ENCODE assay signal across 8 mouse cellular contexts in genomic region chr2:26561351-26562016, GRCm38 (mm10). TPM values are rescaled to one million over a fixed set of nuclear protein-coding genes. Genes with fewer than 3 reads are reported as not detected.
A peak's percentile ranks its signal among the peaks of the same experiment; 100 is the strongest.
DNase-seq lines count a peak whose midpoint lies in the region; ATAC-seq lines count a peak whose summit lies in the region.

No protein-coding gene starts in this region.

- H3K27ac ChIP-seq in heart, embryonic 15.5 days = no peak overlapping the region
- no peak overlapping the region for H3K27ac ChIP-seq in midbrain, embryonic 13.5 days

- H3K36me3 ChIP-seq in heart, embryonic 15.5 days = no peaks in the 10 kb centered on the region
- H3K36me3 ChIP-seq in midbrain, embryonic 13.5 days = no peaks in the 10 kb centered on the region

- 37% methylated on average over 6 of the region's 6 CpGs for WGBS in heart, embryonic 15.5 days
- WGBS in midbrain, embryonic 13.5 days = 43% methylated on average over 6 of the region's 6 CpGs

- H3K27me3 ChIP-seq in heart, embryonic 15.5 days = no peaks in the 10 kb centered on the region
- H3K27me3 ChIP-seq in midbrain, embryonic 13.5 days = no peaks in the 10 kb centered on the region

- DNase-seq in right cerebral cortex, adult 18-20 months = peak; percentile 33
- no peak for DNase-seq in right cerebral cortex, postnatal 36 days (ENCODE audit: low spot score in 2 of 2)
- peak; percentile 89 for DNase-seq in embryo, embryonic 10 days (ENCODE audit: low spot score)
- peak; percentile 55 for DNase-seq in kidney, postnatal 10 days
- DNase-seq in ovary, postnatal 14 days (ENCODE audit: low spot score) = no peak
- DNase-seq in cerebellum, postnatal 36 days = no peak

- peaks cover 22% of the 10 kb centered on the region for H3K4me1 ChIP-seq in heart, embryonic 15.5 days (replicated peaks)
- H3K4me1 ChIP-seq in midbrain, embryonic 13.5 days (replicated peaks) = peaks cover 16% of the 10 kb centered on the region

- ATAC-seq in heart, embryonic 15.5 days (replicated peaks; ENCODE audit: insufficient number of reproducible peaks, insufficient read depth, low FRiP score, low read depth) = peak; percentile 56; the same call in 1 of the 2 replicates
- ATAC-seq in midbrain, embryonic 13.5 days = peak; percentile 81

- no peaks in the 10 kb centered on the region for H3K9me3 ChIP-seq in heart, embryonic 15.5 days (replicated peaks)
- no peaks in the 10 kb centered on the region for H3K9me3 ChIP-seq in midbrain, embryonic 13.5 days

- no peak overlapping the region for H3K4me3 ChIP-seq in heart, embryonic 15.5 days
- H3K4me3 ChIP-seq in midbrain, embryonic 13.5 days (replicated peaks) = no peak overlapping the region

- no peak overlapping the region for H3K9ac ChIP-seq in heart, embryonic 15.5 days
- 0 out of 2 replicates have a peak overlapping the region, but pooled peaks have one; percentile 25 for H3K9ac ChIP-seq in midbrain, embryonic 13.5 days (replicated peaks)

- no peak overlapping the region for H3K4me2 ChIP-seq in heart, embryonic 15.5 days
- no peak overlapping the region for H3K4me2 ChIP-seq in midbrain, embryonic 13.5 days (replicated peaks)

RNA-seq across cellular contexts. Expression of gene Egfl7, which starts 18.3 kb away (rescaled TPM):
- 159 and 197 TPM in 2 replicates for polyA plus RNA-seq in heart, embryonic 15.5 days (2015; fragmentation: Nextera tagmentation; extraction: Ambion mirVana)
- 44.9 and 55.9 TPM in 2 replicates for polyA plus RNA-seq in midbrain, embryonic 13.5 days (2015; fragmentation: Nextera tagmentation; extraction: Ambion mirVana)

RNA-seq across cellular contexts. Expression of gene Gm20532, which starts 25.0 kb away (rescaled TPM):
- not detected in 2 replicates for polyA plus RNA-seq in heart, embryonic 15.5 days (2015; fragmentation: Nextera tagmentation; extraction: Ambion mirVana)
- polyA plus RNA-seq in midbrain, embryonic 13.5 days (2015; fragmentation: Nextera tagmentation; extraction: Ambion mirVana) = not detected in 2 replicates

RNA-seq across cellular contexts. Expression of gene Agpat2, which starts 42.7 kb away (rescaled TPM):
- polyA plus RNA-seq in heart, embryonic 15.5 days (2015; fragmentation: Nextera tagmentation; extraction: Ambion mirVana) = 19.9 and 26.3 TPM in 2 replicates
- 4.0 and 5.3 TPM in 2 replicates for polyA plus RNA-seq in midbrain, embryonic 13.5 days (2015; fragmentation: Nextera tagmentation; extraction: Ambion mirVana)

RNA-seq across cellular contexts. Expression of gene Notch1, which starts 45.0 kb away (rescaled TPM):
- polyA plus RNA-seq in heart, embryonic 15.5 days (2015; fragmentation: Nextera tagmentation; extraction: Ambion mirVana) = 10.8 and 24.2 TPM in 2 replicates
- polyA plus RNA-seq in midbrain, embryonic 13.5 days (2015; fragmentation: Nextera tagmentation; extraction: Ambion mirVana) = 21.4 and 27.9 TPM in 2 replicates

Comparison
In these comparisons a context has a peak if more than half of its experiments do, and no peak if none do; other contexts are left out.
1. DNase-seq: peak in right cerebral cortex, adult 18-20 months (single experiment), embryo, embryonic 10 days (single experiment) and kidney, postnatal 10 days (single experiment); none in right cerebral cortex, postnatal 36 days (0 of 2), ovary, postnatal 14 days (single experiment) and cerebellum, postnatal 36 days (0 of 2).